Mouse (Mus musculus) liver, postnatal 0 days (tissue): ENCODE data around the gene Vps37b.

Experiments used
- CTCF ChIP-seq: sonication (generic); IDR thresholded peaks from 2 replicates; pipeline ENCODE4 v1.5.1; 2016; ENCODE audit warnings: antibody characterized with exemption, low read depth
- EP300 ChIP-seq: IDR thresholded peaks from 2 replicates; pipeline ENCODE4 v1.6.1; 2016; ENCODE audit warnings: antibody characterized with exemption, low read depth, mild to moderate bottlenecking

- TF ChIP-seq CTCF (no peak), EP300 (no peak)
Measured at GRCm38 (mm10) chr5:124027702-124028470, 4.2 kb downstream of the Vps37b start.
